Mouse (Mus musculus) bone marrow, adult 2 months (tissue): ENCODE data around the gene Cacna2d2. TPM values are rescaled to one million over a fixed set of nuclear protein-coding genes. Genes with fewer than 3 reads are reported as not detected.

ENCODE experiments used
- H3K27ac ChIP-seq: fragments of 200-500 bp; 2 replicates; pipeline ENCODE4 v1.5.1; 2012; ENCODE audit warnings: low read depth, mild to moderate bottlenecking, control low read depth, inconsistent platforms, low read length; ENCODE audit not compliant: control insufficient read depth, poor library complexity, insufficient read depth
- H3K4me1 ChIP-seq: fragments of 200-500 bp; 2 replicates; pipeline ENCODE4 v1.6.1; 2011; ENCODE audit warnings: low read length; ENCODE audit not compliant: control insufficient read depth, insufficient read depth
- H3K4me3 ChIP-seq: fragments of 200-500 bp; replicated peaks from 2 replicates; pipeline ENCODE3; 2011; ENCODE audit warnings: mild to moderate bottlenecking, low read depth, low read length, control low read depth; ENCODE audit not compliant: control insufficient read depth
- CTCF ChIP-seq: fragments of 200-500 bp; IDR thresholded peaks from 2 replicates; pipeline ENCODE4 v1.5.1; 2011; ENCODE audit warnings: low read length, control low read depth; ENCODE audit not compliant: control insufficient read depth, insufficient read depth
- POLR2A ChIP-seq: fragments of 200-500 bp; IDR thresholded peaks from 2 replicates; pipeline ENCODE4 v1.6.1; 2011; ENCODE audit warnings: low read depth, mild to moderate bottlenecking, control low read depth, low read length, borderline replicate concordance; ENCODE audit not compliant: control insufficient read depth
- WGBS: fragments of 180-500 bp; shearing (Covaris S2); methylation state at CpG from one replicate; pipeline ENCODE4 v1.1.7; 2018; 5-methylcytosine and 5-hydroxymethylcytosine counted together
- polyA plus RNA-seq: library from polyadenylated mRNA; stranded (reverse); fragments of >200 nt; gene quantifications from 2 replicates; pipeline ENCODE4 v1.2.4, GENCODE M21; 2011; ENCODE audit warnings: low replicate concordance; ENCODE audit not compliant: missing spikeins, insufficient read depth, insufficient read length

Gene Cacna2d2
- polyA plus RNA-seq, result not detected in 2 replicates

- H3K27ac ChIP-seq, result no peak within 1 kb of the TSS
- H3K4me3 ChIP-seq, result no peak within 1 kb of the TSS
- 1% methylated on average over 48 of the region's 54 CpGs for WGBS
- TF ChIP-seq POLR2A (no peak), CTCF (no peak)
- no peaks in the 10 kb centered on the region for H3K4me1 ChIP-seq
These were observed at the start of gene Cacna2d2 for GRCm38 (mm10) chr9:107399491-107399971. Gene Cacna2d2, plus strand, starts transcription at chr9:107399612.

DNA sequence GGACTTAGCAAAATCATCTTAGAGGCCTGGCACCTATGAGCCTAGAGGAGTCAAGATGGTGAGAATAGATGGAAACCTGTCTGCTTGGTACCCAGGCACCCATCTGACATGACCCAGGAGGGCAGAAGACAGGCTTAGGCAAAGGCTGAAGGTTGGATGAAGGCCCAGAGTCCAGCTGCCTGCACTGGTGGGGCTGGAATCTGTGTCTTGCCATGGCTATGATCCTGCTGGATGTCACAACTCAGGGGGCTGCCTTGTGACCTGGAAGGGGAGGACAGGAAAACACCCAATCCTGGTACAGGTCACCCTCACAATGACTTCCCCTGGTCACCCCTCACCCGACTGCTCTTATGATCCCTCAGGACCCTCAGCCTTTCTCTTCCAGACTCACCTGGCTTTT is 44.6 kb upstream of the Cacna2d2 start:
- peaks cover 2% of the 10 kb centered on the region; the same call in 1 of the 2 replicates for H3K4me1 ChIP-seq
- 60% methylated on average over 1 of the region's 1 CpGs for WGBS
- no peak for TF ChIP-seq CTCF
- no peak for TF ChIP-seq POLR2A
- H3K4me3 ChIP-seq, result no peak overlapping the region
- no peak overlapping the region for H3K27ac ChIP-seq

- H3K27ac ChIP-seq, result no peak overlapping the region
- WGBS, result 39% methylated on average over 7 of the region's 7 CpGs
- TF ChIP-seq CTCF (peak; percentile 76), POLR2A (no peak)
These were observed 43.3 kb upstream of the Cacna2d2 start for GRCm38 (mm10) chr9:107355870-107356765.

GRCm38 (mm10) chr9:107357651-107358050 is 41.8 kb upstream of the Cacna2d2 start:
- Histone ChIP-seq H3K4me3 (no peak overlapping the region), H3K4me1 (peaks cover 2% of the 10 kb centered on the region; the same call in 1 of the 2 replicates), H3K27ac (no peak overlapping the region)
- TF ChIP-seq POLR2A, result no peak
- peak; percentile 93 for TF ChIP-seq CTCF
- 34% methylated on average over 5 of the region's 5 CpGs for WGBS

More at GRCm38 (mm10) chr9:107355870-107356765, 43.3 kb upstream of the Cacna2d2 start:
- H3K4me3 ChIP-seq, result no peak overlapping the region
- H3K4me1 ChIP-seq, result peaks cover 2% of the 10 kb centered on the region; the same call in 1 of the 2 replicates

DNA sequence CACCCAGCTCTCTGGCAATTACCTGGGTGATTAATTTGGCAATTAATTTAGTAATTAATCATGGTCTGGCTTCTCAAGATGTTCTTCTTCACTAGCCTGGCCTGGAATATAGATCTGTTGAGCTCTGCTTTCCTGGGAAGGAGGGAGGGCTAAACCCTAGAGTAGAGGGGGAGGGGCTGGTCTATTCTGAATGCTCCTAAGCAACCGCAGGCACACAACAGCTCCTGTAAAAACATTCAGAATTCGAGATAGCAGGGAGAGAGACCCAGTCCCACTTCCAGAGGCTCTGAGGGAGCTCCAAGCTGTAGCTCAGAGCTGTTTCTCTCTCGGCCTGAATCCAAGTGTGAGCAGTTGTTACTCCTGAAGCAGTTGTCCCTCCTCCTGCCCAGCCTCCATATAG is 38.4 kb upstream of the Cacna2d2 start:
- Histone ChIP-seq H3K4me1 (peaks cover 2% of the 10 kb centered on the region; the same call in 1 of the 2 replicates), H3K27ac (no peak overlapping the region), H3K4me3 (no peak overlapping the region)
- no peak for TF ChIP-seq POLR2A
- TF ChIP-seq CTCF, result no peak
- 33% methylated on average over 3 of the region's 3 CpGs for WGBS

- no peak overlapping the region for H3K4me3 ChIP-seq
- WGBS, result 5% methylated on average over 3 of the region's 3 CpGs
- peaks cover 2% of the 10 kb centered on the region; the same call in 1 of the 2 replicates for H3K4me1 ChIP-seq
- peak; percentile 72 for TF ChIP-seq CTCF
- no peak for TF ChIP-seq POLR2A
- H3K27ac ChIP-seq, result no peak overlapping the region
These were observed 32.8 kb upstream of the Cacna2d2 start for GRCm38 (mm10) chr9:107366644-107367043.

DNA sequence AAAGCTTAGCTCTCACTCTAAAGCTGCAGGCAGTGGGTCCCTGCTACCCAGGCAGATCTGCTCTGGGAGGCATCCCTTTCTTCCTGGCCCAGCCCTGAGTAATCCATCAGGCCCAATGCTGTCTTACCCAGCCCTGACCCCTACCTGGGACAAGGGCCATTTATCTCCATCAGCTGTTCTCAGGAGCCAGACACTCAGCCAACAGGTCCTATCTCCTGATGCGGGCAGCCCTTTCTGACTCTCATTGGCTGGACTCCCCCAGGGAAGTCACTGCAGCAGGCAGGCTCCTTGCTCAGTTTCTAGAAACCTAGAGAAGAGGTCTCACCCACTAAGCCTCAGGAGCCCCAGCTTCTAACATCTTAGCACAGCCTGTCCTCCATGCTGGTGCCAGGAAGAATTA is 31.1 kb upstream of the Cacna2d2 start:
- TF ChIP-seq CTCF, result no peak
- TF ChIP-seq POLR2A, result no peak
- Histone ChIP-seq H3K4me1 (peaks cover 7% of the 10 kb centered on the region), H3K4me3 (no peak overlapping the region), H3K27ac (peak overlapping the region; percentile 36; the same call in 1 of the 2 replicates)
- WGBS, result 92% methylated on average over 1 of the region's 1 CpGs

- peaks cover 7% of the 10 kb centered on the region for H3K4me1 ChIP-seq
These were observed 29.9 kb upstream of the Cacna2d2 start for GRCm38 (mm10) chr9:107369270-107370105.

GRCm38 (mm10) chr9:107370106-107370463 is 29.3 kb upstream of the Cacna2d2 start:
- H3K27ac ChIP-seq, result no peak overlapping the region
- TF ChIP-seq POLR2A (no peak), CTCF (no peak)
- peaks cover 7% of the 10 kb centered on the region for H3K4me1 ChIP-seq
- 29% methylated on average over 4 of the region's 4 CpGs for WGBS
- H3K4me3 ChIP-seq, result no peak overlapping the region

More at GRCm38 (mm10) chr9:107369270-107370105, 29.9 kb upstream of the Cacna2d2 start:
- Histone ChIP-seq H3K27ac (peak overlapping the region; percentile 80), H3K4me3 (no peak overlapping the region)
- 29% methylated on average over 10 of the region's 10 CpGs for WGBS
- TF ChIP-seq POLR2A (no peak; the same call in 1 of the 2 replicates), CTCF (no peak)
